Mouse (Mus musculus): ENCODE results near the gene Tmprss9. TPM values are rescaled to one million over a fixed set of nuclear protein-coding genes. Genes with fewer than 3 reads are reported as not detected.

Gene Tmprss9
- polyA plus RNA-seq, 1 experiment from 2014 or later, result 2.0 TPM

DNA sequence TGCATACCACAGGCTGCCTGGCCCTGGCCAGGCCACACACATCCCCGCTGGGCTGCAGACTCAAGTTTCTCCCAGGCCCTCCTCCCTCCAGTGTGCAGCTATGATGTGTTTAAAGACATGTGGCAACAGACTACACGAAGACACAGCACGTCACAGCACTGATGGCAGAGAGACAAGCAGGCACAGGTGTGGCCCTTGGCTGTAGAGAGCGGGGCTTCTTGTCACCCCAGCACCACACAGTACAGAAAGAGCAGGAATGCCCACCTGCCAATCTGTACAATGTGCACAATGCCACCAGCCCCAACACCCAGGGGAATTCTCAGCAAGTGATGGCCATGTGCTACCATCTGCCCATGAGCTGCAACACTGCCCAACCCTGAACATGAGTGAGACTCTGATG lies 39.7 kb downstream of the Tmprss9 start:
- no peak for ATAC-seq (ENCODE audit: low FRiP score, low TSS enrichment)
- 97% methylated on average over 4 of the region's 4 CpGs for WGBS

DNA sequence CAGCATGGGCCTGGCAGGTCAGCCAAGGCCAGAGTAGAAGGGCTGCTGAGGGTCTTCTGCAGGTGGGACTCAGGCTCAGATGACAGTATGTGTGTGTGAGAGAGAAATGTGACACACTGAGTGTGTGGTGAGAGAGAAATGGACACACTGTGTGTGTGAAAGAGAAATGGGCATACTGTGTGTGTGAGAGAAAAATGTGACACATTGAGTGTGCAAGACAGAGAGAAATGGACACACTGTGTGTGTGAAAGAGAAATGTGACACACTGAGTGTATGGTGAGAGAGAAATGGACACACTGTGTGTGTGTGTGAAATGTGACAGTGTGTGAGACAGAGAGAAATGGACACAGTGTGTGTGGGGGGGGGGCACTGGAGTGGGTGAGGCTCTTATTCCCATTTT lies 40.2 kb downstream of the Tmprss9 start:
- Histone ChIP-seq H3K9me3 (ENCODE audit: control insufficient read depth, low read length) (no peaks in the 10 kb centered on the region), H3K4me3 (ENCODE audit: low read depth, low read length) (no peak overlapping the region), H3K4me2 (replicated peaks; ENCODE audit: low read depth) (no peak overlapping the region), H3K27me3 (ENCODE audit: control insufficient read depth, insufficient read depth, low read length) (no peaks in the 10 kb centered on the region), H3K36me3 (ENCODE audit: control insufficient read depth, insufficient read depth, low read length) (0 out of 2 replicates have a peak, but pooled peaks cover 2% of the 10 kb centered on the region), H3K4me1 (replicated peaks; ENCODE audit: control insufficient read depth, insufficient read depth) (0 out of 2 replicates have a peak, but pooled peaks cover 2% of the 10 kb centered on the region), H3K27ac (replicated peaks) (no peak overlapping the region), H3K9ac (ENCODE audit: low read length) (no peak overlapping the region)
- ATAC-seq (ENCODE audit: low FRiP score, low TSS enrichment) (no peak), DNase-seq (ENCODE audit: low spot score) (no peak)
- TF ChIP-seq EP300 (optimal IDR thresholded peaks at IDR 0.05) (no peak), CTCF (IDR thresholded peaks at IDR 0.05; ENCODE audit: low read depth) (no peak)

More for the DNA sequence above, 39.7 kb downstream of the Tmprss9 start:
- peaks cover 2% of the 10 kb centered on the region; the same call in 1 of the 2 replicates for H3K36me3 ChIP-seq (ENCODE audit: control insufficient read depth, insufficient read depth, low read length)
- no peak overlapping the region for H3K9ac ChIP-seq (ENCODE audit: low read length)
- H3K4me1 ChIP-seq (replicated peaks; ENCODE audit: control insufficient read depth, insufficient read depth), result 0 out of 2 replicates have a peak, but pooled peaks cover 2% of the 10 kb centered on the region
- H3K4me2 ChIP-seq (replicated peaks; ENCODE audit: low read depth), result no peak overlapping the region
- no peak overlapping the region for H3K4me3 ChIP-seq (ENCODE audit: low read depth, low read length)
- H3K9me3 ChIP-seq (ENCODE audit: control insufficient read depth, low read length), result no peaks in the 10 kb centered on the region
- TF ChIP-seq EP300 (optimal IDR thresholded peaks at IDR 0.05), result no peak
- TF ChIP-seq CTCF (IDR thresholded peaks at IDR 0.05; ENCODE audit: low read depth), result no peak
- no peak for DNase-seq (ENCODE audit: low spot score)
- H3K27me3 ChIP-seq (ENCODE audit: control insufficient read depth, insufficient read depth, low read length), result no peaks in the 10 kb centered on the region
- no peak overlapping the region for H3K27ac ChIP-seq (replicated peaks)

DNA sequence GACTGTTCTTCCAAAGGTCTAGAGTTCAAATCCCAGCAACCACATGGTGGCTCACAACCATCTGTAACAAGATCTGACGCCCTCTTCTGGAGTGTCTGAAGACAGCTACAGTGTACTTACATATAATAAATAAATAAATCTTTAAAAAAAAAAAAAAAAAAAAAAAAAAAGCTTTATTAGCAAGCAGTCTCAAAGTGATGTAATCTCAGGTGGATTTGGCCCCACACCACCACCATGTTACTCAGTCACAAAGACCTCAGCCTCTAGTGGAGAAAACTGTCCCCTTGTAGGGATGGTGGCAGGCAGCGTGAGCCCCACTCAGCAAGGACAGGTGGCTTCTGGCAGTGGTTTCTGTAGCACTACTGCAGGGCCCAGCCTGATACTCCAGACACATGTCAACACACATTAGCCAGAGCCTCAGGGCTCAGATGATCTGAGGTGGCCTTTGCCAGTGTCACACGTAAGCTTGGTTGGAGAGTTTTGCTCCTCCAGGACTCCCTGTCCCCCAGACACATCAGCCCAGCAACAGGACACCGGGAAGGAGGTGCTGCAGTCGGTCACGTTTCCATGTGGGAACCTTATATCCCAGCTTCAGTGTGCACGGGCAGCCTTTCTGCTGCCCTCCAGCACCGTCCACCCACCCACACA lies 41.8 kb downstream of the Tmprss9 start:
- no peak overlapping the region for H3K9ac ChIP-seq (ENCODE audit: low read length)
- 85% methylated on average over 7 of the region's 8 CpGs for WGBS
- no peak for DNase-seq (ENCODE audit: low spot score)
- no peak for ATAC-seq (ENCODE audit: low FRiP score, low TSS enrichment)
- H3K4me3 ChIP-seq (ENCODE audit: low read depth, low read length), result no peak overlapping the region
- H3K9me3 ChIP-seq (ENCODE audit: control insufficient read depth, low read length), result no peaks in the 10 kb centered on the region
- H3K4me2 ChIP-seq (replicated peaks; ENCODE audit: low read depth), result no peak overlapping the region
- no peak overlapping the region for H3K27ac ChIP-seq (replicated peaks)
- no peaks in the 10 kb centered on the region for H3K27me3 ChIP-seq (ENCODE audit: control insufficient read depth, insufficient read depth, low read length)
- H3K4me1 ChIP-seq (replicated peaks; ENCODE audit: control insufficient read depth, insufficient read depth), result 0 out of 2 replicates have a peak, but pooled peaks cover 2% of the 10 kb centered on the region
- no peak for TF ChIP-seq CTCF (IDR thresholded peaks at IDR 0.05; ENCODE audit: low read depth)
- no peak for TF ChIP-seq EP300 (optimal IDR thresholded peaks at IDR 0.05)
- H3K36me3 ChIP-seq (ENCODE audit: control insufficient read depth, insufficient read depth, low read length), result no peaks in the 10 kb centered on the region

- Histone ChIP-seq H3K27me3 (ENCODE audit: control insufficient read depth, insufficient read depth, low read length) (no peaks in the 10 kb centered on the region), H3K4me1 (replicated peaks; ENCODE audit: control insufficient read depth, insufficient read depth) (0 out of 2 replicates have a peak, but pooled peaks cover 2% of the 10 kb centered on the region), H3K4me3 (ENCODE audit: low read depth, low read length) (no peak overlapping the region), H3K9ac (ENCODE audit: low read length) (no peak overlapping the region), H3K9me3 (ENCODE audit: control insufficient read depth, low read length) (no peaks in the 10 kb centered on the region), H3K4me2 (replicated peaks; ENCODE audit: low read depth) (no peak overlapping the region), H3K27ac (replicated peaks) (peak overlapping the region; percentile 53; the same call in 1 of the 2 replicates), H3K36me3 (ENCODE audit: control insufficient read depth, insufficient read depth, low read length) (no peaks in the 10 kb centered on the region)
- DNase-seq (ENCODE audit: low spot score), result peak; percentile 66
- TF ChIP-seq EP300 (optimal IDR thresholded peaks at IDR 0.05), result no peak
- TF ChIP-seq CTCF (IDR thresholded peaks at IDR 0.05; ENCODE audit: low read depth), result 0 out of 2 replicates have a peak, but pooled peaks have one; percentile 14
- WGBS, result 71% methylated on average over 5 of the region's 5 CpGs
- peak; percentile 47 for ATAC-seq (ENCODE audit: low FRiP score, low TSS enrichment)
Observed at GRCm38 (mm10) chr10:80914253-80914656, 42.6 kb downstream of the Tmprss9 start.

DNA sequence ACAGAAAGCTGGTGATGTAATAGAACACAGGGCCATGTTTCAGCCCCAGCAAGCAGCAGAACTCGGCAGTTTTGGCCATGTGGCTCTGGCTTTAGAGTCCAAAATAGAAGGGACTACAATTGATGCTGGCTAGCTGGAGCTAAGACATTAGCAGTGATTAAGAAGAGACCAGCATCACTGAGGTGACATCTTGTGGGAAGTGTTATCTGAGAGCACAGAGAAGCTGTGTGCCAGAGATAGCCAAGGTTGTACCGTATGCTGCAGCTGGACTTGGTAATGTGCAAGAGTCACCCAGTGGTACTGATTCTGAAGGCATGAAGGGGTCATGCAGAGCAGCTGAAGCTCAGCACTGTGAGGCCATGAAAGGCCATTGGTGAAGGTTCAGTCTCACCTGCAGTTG lies 43.6 kb downstream of the Tmprss9 start:
- Histone ChIP-seq H3K9ac (ENCODE audit: low read length) (no peak overlapping the region), H3K4me3 (ENCODE audit: low read depth, low read length) (no peak overlapping the region), H3K27me3 (ENCODE audit: control insufficient read depth, insufficient read depth, low read length) (no peaks in the 10 kb centered on the region), H3K36me3 (ENCODE audit: control insufficient read depth, insufficient read depth, low read length) (no peaks in the 10 kb centered on the region), H3K4me2 (replicated peaks; ENCODE audit: low read depth) (no peak overlapping the region), H3K27ac (replicated peaks) (no peak overlapping the region), H3K9me3 (ENCODE audit: control insufficient read depth, low read length) (no peaks in the 10 kb centered on the region), H3K4me1 (replicated peaks; ENCODE audit: control insufficient read depth, insufficient read depth) (0 out of 2 replicates have a peak, but pooled peaks cover 2% of the 10 kb centered on the region)
- DNase-seq (ENCODE audit: low spot score) (no peak), ATAC-seq (ENCODE audit: low FRiP score, low TSS enrichment) (no peak)
- 79% methylated on average over 2 of the region's 2 CpGs for WGBS
- TF ChIP-seq CTCF (IDR thresholded peaks at IDR 0.05; ENCODE audit: low read depth) (no peak), EP300 (optimal IDR thresholded peaks at IDR 0.05) (no peak)

DNA sequence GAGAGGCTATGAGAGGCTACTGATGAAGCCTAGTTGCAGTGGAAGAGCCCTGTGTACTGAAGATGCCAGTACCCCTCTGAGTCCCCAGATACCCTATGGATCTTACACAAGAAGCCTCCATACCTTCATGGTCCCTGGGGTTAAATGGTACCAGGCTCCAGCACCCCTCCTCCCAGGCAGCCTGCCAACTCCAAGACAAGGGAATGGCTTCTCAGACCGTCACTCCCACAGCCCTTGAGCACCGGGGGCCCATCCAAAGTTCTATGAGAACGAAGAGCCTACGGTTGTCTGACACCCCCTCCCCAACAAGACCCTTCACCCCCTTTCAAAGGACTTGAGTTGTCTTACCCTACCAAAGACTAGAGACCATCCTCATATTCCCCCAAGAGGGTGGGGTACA lies 44.1 kb downstream of the Tmprss9 start:
- Histone ChIP-seq H3K4me3 (ENCODE audit: low read depth, low read length) (no peak overlapping the region), H3K9me3 (ENCODE audit: control insufficient read depth, low read length) (no peaks in the 10 kb centered on the region), H3K36me3 (ENCODE audit: control insufficient read depth, insufficient read depth, low read length) (no peaks in the 10 kb centered on the region), H3K27ac (replicated peaks) (no peak overlapping the region), H3K4me1 (replicated peaks; ENCODE audit: control insufficient read depth, insufficient read depth) (0 out of 2 replicates have a peak, but pooled peaks cover 2% of the 10 kb centered on the region), H3K4me2 (replicated peaks; ENCODE audit: low read depth) (no peak overlapping the region), H3K9ac (ENCODE audit: low read length) (no peak overlapping the region), H3K27me3 (ENCODE audit: control insufficient read depth, insufficient read depth, low read length) (no peaks in the 10 kb centered on the region)
- ATAC-seq (ENCODE audit: low FRiP score, low TSS enrichment), result no peak
- WGBS, result 61% methylated on average over 4 of the region's 4 CpGs
- no peak for DNase-seq (ENCODE audit: low spot score)
- TF ChIP-seq EP300 (optimal IDR thresholded peaks at IDR 0.05) (no peak), CTCF (IDR thresholded peaks at IDR 0.05; ENCODE audit: low read depth) (no peak)
